Mouse (Mus musculus): ENCODE results near the gene Dcst2. TPM values are rescaled to one million over a fixed set of nuclear protein-coding genes. Genes with fewer than 3 reads are reported as not detected.

Gene Dcst2
- total RNA-seq, 2 experiments from 2014 or later: 0.34 to 0.35 TPM

DNA sequence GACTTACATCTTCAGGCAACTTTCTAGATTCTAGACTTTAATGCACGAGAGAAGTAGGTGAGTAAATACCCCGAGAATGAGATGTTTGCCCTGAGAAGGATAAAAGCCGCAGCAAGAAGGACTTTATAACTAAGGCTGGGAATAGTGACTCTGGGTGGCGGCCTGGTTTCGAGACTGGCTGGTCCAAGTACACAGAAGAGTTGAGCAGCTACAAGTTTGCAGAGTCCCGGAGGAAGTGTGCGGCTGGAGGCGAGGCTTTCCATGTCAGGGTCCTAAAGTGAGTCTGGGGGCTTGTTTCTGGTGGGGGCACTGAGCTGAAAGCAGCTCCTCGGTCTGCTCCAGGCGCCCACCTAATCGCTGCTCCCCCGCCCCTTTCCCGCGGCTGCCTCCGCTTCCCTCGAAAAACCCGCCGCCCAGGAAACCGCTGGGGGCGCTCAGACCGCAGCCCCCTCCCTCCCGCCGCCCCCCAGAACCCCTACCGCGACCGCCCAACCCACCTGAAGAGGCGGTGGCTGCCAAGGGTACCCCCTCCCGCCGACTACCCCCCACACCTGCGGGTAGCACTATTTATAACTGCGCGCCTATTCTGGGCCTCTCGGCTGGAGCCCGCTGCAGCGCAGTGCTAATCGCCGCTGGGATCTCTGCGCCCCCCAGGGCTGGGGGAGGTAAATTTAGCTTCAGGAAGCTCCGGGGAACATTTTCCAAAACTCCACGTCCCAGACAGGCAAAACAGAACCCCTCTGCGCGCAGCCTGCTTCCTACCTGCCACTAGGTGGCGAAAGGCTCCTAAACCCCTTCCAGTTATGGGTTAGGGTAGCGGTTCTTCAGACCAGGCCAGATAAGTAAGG lies 34.3 kb downstream of the Dcst2 start:
- intact Hi-C loops (cut with DNase I): no loop called here
- peak; percentile 33 to 64 for DNase-seq (ENCODE audit: low spot score in 2 of 2)

DNA sequence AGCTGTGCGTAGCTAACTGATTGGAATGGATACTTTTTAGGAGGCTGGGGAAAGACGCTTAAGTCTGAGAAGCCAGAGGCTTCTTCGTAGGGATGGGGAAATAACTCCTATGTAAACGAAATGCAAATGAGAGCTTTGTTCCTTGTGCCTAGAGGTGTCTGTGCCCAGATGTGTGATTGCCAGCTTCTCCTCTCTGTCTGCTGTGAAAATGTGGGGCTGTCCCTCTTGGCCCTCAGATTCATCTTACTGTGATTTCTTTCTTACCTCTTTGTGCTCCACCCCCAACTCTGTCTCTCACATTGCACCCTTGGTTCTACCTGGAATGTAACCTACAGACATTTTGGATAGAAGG lies 34.9 kb downstream of the Dcst2 start:
- intact Hi-C loops (cut with DNase I): no loop called here

DNA sequence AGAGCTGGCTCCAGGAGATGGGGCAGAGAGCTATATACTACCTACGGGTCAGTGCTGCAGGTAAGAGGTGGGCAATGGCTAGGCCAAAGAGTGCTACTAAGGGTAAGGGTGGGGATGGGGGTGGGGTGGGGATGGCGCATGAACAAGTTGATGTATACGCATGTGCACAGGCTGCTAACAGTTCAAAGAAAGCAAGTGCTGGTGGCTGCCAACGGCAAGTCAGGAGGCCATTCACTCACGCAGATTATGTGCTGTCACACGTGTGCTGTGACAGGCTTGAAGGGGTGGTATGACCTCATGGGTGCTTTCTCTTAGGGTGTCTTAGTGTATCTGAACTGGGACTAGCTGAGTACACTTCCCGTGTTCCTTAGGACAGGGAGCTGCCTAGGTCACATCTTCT lies 39.6 kb downstream of the Dcst2 start:
- intact Hi-C loops (cut with DNase I): no loop called here
- no peak for DNase-seq (ENCODE audit: low spot score in 2 of 2)

More for the DNA sequence above, 34.9 kb downstream of the Dcst2 start:
- DNase-seq (ENCODE audit: low spot score in 2 of 2): no peak

DNA sequence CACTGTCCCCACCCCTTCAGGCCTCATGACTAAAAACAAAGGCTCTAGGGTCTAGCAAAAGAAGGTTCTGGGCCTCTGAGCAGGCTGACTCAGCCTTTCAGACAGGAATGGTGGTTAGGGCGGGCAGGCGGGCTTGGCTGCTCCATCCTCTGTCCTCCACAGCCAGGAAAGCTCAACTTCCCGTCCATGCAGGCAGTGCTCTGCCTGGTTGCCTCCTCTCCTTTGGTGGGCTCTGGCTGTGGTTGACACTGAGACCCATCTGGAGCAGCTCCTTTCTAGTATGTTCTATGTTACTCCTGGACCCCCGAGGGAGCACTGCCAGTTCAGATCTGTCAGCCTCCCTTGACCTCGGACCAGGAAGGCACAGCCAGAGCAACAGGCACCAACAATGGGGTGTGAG lies 40.9 kb downstream of the Dcst2 start, which contains the start of gene Lenep:
Gene Lenep, minus strand, starts transcription at position 101 of the 400 bp plus-strand sequence.
- no peak for DNase-seq (ENCODE audit: low spot score in 2 of 2)
- intact Hi-C loops (cut with DNase I): no loop called here

DNA sequence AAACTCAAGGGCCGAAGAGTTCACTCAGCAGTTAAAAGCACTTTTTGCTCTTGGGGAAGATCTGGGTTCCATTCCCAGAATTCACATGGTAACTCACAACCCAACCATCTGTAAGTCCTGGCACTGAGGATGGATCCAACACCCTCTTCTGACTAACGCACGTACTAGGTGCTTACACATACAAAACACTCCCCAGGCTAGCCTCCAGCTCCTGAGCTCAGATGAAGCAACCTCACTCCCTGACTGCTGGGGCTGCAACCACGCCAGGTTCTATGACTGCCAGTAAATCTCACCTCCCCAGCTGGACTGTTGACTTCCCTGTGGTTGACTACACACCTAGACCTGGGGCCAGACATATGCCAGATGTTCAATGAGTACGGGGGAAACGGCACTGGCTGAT lies 45.1 kb downstream of the Dcst2 start:
- no peak for DNase-seq (ENCODE audit: low spot score in 2 of 2)
- intact Hi-C loops (cut with DNase I): no loop called here

DNA sequence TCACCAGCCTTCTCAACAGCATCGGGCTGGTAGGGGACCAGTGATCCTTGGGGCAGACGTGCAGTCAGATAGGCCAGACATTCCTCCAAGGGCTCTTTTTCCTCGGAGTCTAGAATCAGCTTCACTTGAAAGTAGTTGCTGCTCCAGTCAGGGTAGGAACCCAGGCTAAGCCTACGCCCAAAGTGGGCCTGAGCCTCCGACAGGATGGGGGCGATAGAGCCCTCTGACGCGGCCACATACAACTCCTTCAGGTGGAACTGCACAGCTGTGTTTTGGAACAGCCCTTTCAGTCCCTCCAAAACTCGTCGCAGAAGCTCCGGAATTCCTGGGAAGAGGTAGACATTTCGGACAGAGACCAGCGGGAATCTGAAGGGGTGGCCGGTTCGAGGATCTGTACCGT lies 46.7 kb downstream of the Dcst2 start:
- no peak for DNase-seq (ENCODE audit: low spot score in 2 of 2)
- intact Hi-C loops (cut with DNase I): no loop called here

DNA sequence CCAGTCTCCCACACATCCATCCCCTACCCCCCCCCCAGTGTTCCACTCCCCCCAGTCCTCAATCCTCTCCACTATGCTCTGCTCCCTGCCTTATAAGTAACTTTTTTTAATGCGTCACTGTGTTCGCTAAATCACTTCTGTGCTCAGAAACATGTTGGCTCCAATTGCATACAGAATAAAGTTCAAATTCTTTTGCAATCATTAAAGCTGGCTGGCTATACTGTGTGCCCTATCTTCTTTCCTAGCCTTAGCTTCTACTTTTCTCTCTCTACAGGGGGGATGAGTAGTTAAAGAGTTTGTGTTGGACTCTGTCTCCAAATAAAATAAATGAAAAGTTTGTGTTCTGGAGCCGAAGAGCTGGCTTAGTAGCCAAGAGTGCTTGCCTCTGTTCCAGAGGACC lies 47.9 kb downstream of the Dcst2 start:
- intact Hi-C loops (cut with DNase I): no loop called here
- no peak for DNase-seq (ENCODE audit: low spot score in 2 of 2)

DNA sequence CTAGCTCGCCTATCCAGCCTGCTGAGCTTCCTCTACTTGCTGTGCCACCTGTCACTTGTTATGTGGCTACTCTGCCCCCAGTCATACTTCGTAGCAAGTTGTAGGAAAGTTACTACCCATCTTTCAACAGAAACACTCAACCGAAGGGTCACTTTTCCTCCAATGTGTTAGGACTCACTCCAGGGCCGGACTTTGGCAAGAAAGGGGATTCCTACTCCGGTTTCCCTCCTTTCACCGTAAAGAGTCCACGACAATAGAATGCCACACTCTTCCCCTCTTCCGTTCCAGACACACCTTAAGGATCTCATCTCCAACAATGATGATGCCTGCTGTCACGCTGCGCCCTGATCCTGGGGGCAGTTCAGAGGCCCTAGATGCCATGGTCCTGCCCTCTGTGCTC lies 49.1 kb downstream of the Dcst2 start:
- DNase-seq (ENCODE audit: low spot score in 2 of 2): no peak
- intact Hi-C loops (cut with DNase I): no loop called here

DNA sequence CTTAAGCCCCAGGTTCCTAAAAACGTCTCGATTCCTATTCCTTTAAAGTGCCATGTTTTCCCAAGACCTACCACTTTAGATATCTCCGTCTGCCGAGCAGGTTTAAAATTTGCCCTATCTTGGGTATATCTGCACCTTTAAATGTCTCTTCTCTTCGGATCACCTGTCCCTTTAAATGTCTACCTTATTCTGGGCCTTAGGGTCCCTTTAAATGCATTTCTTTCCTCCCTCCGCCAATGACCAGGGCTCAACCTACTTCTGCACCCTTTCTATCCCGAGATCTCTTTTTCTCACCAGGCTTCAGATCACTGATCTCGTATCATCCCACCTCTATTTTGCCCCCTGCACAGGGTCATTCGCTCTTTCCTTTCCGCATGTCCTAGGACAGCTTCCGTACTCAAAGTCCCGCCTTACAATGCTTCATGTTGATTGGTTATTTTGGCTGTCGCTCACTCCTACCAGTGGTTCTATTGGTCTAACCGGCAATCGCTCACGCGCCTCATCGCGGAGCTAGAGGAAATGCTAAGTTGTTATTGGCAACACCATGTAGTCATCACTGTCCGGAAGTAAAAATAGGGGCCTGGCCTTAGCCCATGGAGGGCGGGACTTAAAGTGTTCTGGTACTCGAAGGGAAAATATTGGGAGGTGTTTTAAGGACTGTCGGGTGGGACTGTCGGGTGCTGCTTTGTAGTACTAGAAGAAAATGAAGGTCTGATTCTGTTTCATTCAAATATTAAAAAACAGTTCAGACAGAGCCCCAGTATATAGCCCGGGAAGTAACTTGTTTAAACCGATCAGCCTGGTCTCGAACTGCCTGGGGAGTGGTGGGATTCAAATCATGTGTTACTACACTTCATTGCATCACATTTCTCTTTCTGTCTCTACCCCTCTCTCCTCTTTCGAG lies 50.0 kb downstream of the Dcst2 start, which contains the start of gene Flad1:
Gene Flad1, minus strand, starts transcription at position 381 of the 904 bp plus-strand sequence.
- DNase-seq (ENCODE audit: low spot score in 2 of 2): peak; percentile 100
- intact Hi-C loops (cut with DNase I): no loop called here

DNA sequence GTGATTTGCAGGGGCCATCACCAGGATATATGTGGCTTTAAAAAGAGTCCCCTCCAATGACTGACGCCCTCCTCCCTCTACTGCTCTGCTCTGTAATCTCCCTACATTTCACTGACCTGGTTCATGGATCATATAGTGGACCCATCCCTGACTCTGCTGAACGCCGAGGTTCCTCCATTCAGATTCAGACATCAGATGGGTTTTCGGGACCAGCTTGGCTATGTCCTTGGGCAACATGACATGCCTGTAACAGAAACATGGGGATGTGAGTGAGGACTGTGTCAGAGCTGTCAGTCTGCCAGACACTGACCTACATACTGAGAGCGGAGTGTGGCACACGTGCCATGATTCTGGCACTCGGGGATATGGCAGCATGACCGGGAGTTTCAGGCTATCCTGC lies 54.4 kb downstream of the Dcst2 start:
- intact Hi-C loops (cut with DNase I): no loop called here

DNA sequence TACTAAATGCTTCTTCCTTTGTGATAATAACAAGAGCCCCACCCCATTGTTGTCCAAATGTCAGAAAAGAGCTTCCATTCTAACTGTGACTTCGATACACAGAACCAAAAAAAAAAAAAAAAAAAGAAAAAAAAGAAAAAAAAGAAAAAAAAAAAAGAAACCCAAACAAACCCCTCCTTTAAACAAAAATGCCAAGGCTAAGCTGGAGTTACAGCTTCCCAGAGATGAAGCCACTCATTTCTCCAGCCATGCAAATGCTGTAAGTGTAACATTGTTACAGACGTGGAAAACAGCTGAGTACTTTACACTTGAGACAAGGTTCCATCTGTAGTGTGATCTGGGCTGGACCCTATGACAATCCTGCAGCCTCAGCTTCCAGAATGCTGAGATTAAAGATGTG lies 55.4 kb downstream of the Dcst2 start:
- intact Hi-C loops (cut with DNase I): no loop called here
- DNase-seq (ENCODE audit: low spot score in 2 of 2): no peak

More for the DNA sequence above, 54.4 kb downstream of the Dcst2 start:
- DNase-seq (ENCODE audit: low spot score in 2 of 2): no peak

DNA sequence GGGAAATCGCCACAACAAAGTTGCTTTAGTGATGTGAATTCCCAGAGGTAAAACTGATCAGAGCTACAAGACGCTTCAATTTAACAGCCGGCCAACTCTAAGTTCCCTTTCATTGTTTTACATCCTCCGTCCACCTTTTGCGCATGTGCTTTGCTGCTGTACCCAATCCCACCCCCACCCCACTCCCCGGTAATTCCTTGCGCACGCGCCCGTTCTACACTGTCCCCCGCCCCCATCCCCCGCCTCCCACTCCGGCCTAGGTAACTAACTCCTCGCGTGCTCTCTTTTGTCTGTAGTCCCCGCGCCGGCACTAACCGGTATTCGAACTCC lies 56.0 kb downstream of the Dcst2 start:
- intact Hi-C loops (cut with DNase I): no loop called here
- no peak for DNase-seq (ENCODE audit: low spot score in 2 of 2)

DNA sequence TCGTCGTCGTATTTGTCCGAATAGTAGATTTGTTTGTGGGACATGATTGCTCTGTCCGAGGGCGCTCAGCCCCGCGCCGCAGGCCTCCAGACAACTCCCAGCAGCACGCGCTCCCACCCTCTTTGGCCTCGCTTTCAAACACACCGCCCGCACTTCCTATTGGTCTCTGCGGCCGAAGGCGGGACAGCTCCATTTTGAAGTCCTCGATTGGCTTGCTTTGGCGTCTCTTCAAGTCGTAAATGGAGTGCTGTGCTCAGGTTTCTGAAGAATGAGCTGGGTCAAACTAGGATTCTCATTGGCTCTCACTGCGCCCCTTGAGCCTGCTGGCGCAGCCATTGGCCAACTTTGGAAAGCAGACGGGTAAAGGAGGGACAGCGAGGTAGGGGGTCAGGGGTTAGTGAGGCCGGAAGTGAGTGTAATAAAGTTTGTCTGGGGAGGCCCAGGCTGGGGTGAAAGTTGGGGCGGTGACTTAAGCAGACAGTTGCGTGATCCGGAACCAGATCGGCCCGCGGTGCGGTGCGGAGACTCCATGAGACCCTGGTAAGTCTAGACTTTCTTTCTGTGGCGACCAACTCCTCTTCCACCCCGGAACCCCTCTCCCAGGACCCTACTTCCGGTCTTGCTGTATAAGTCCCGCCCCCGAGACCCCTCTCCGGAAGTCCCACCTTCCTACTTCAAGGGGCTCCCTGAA lies 56.5 kb downstream of the Dcst2 start, which contains the start of the genes Cks1b and Shc1:
Gene Cks1b, minus strand, starts transcription at position 214 of the 691 bp plus-strand sequence.
Gene Shc1, plus strand, starts transcription at position 274 of the 691 bp plus-strand sequence.
- DNase-seq (ENCODE audit: low spot score in 2 of 2): peak; percentile 94 to 98
- intact Hi-C loops (cut with DNase I): no loop called here

DNA sequence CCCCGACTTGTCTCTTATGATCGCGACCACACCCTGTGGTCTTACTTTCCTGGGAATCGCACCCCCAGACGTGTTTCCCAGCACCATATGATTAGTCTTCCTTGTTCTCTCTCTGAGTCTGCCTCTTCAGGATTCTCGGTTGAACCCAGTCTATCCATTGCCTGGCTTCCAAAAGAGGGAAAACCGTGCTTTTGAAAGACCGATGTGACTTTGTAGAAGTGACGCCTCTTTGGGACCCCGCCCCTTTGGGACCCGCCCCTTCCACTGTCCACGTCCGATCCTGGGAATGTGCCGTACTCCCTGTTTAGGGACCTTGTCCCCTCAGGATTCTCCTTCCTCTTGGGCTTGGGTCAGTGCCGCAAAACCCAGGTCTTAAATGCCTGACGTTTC lies 57.1 kb downstream of the Dcst2 start:
- intact Hi-C loops (cut with DNase I): no loop called here
- peak in 1 of 2 experiments; percentile 27 for DNase-seq (ENCODE audit: low spot score in 2 of 2)

DNA sequence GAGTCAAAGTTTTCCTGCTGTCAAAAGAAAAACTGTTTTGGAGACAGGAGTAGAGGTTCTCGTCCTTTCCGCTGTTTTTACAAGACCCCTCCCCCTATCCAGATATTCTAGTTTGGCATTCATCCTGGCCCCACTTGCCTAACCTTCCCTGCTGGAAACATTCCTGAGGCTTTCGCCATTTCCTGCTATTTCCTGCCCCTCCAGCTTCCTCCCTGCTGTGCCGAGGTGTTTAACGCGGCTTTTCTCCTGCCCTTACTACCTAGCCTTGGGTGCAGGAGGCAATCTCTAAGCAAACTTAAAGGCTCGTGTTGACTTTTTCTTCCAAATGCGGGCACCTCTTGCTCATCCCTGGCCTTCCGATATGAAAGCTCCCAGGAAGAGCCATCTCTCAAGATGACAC lies 57.8 kb downstream of the Dcst2 start:
- intact Hi-C loops (cut with DNase I): no loop called here
- no peak for DNase-seq (ENCODE audit: low spot score in 2 of 2)

DNA sequence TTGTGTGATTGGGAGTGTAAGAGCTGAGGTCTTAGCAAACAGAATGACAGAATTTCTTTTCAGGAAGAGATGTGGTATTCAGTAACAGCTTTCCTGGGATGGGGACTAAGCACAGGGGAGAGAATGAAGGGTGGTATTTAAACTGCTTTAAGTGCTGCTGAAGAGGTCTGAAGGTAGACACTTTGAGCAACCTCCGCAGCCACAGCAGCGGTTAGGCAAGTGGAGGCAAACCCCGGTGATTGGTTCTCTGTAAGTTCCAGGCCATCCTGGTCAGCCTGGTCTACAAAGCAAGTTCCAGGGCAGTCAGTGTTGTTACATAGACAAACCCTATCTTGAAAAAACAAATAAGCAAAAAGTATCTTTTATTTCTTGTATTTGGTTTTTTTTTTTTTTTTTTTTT lies 58.2 kb downstream of the Dcst2 start:
- intact Hi-C loops (cut with DNase I): no loop called here
- DNase-seq (ENCODE audit: low spot score in 2 of 2): no peak

DNA sequence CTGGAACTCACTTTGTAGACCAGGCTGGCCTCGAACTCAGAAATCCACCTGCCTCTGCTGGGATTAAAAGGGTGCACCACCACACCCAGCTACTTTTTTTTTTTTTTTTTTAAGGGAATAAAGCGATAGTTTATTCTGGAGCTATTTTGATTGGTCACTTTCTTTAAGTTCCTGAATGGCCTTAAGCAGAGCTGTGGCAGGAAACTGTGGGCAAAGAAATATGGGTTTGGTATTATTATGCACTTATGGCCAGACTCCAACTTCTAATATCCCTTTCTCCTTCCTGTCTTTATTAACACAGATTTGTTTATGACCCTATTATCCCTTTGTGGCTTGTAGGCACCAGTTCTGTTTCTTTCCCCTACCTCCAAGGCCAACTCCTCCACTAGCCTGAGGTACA lies 58.6 kb downstream of the Dcst2 start:
- intact Hi-C loops (cut with DNase I): no loop called here
- no peak for DNase-seq (ENCODE audit: low spot score in 2 of 2)

DNA sequence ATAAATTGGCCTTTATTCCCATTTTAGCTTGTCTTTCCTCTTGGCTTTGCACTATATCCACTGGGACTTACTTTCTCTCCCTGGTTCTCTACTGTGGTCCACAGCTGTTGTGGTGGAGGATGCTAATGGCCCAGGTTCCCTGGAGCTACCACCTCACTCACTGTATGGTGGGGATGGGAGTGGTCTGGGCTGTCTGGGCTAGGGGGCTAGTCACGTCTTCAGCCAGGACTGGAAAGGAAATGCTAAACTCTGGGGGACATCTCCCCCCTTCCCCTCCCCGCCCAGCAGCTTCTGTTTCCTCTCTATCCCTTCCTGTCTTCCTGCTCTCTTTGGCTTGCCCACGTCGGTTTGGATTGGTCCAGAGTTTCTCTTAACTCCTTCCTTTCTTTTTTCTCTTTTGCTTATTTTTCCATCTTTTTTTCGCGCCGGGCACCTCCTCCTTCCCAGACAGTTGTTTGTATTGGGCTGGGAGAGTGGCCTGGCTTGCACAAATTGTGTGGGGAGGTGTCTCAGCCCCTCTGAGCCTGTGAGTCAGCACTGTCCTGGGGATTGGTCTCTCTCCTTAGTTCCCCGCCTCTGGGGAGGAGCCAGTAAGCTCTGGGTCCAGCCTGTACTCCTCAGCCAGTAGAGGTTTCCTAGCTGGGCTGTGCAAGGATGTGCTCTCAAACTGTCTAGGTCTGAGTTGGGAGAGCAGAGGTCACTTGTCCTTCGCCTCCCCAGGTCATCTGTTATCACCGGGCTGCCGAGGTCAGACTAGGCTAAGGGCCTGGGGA lies 59.4 kb downstream of the Dcst2 start:
- DNase-seq (ENCODE audit: low spot score in 2 of 2): peak; percentile 72 to 76
- intact Hi-C loops (cut with DNase I): no loop called here

DNA sequence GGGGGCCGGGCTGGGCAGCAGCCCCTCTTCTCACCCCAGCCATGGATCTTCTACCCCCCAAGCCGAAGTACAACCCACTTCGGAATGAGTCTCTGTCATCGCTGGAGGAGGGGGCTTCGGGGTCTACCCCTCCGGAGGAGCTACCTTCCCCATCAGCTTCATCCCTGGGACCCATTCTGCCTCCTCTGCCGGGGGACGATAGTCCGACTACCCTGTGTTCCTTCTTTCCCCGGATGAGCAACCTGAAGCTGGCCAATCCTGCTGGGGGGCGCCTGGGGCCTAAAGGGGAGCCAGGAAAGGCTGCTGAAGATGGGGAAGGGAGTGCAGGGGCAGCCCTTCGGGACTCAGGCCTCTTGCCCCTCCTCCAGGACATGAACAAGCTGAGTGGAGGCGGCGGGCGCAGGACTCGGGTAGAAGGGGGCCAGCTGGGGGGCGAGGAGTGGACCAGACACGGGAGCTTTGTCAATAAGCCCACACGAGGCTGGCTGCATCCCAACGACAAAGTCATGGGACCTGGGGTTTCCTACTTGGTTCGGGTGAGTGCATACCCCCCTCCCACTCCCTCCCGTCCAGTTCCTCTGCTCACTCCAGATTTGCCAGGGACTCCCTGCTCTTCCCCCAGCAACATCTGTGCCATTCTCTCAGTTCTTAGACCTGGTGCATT lies 60.2 kb downstream of the Dcst2 start:
- DNase-seq (ENCODE audit: low spot score in 2 of 2): no peak
- intact Hi-C loops (cut with DNase I): no loop called here
